Mouse (Mus musculus) induced T-regulatory cell, adult 2 months (primary cell): ENCODE results near the gene Tm2d1.
"Not testable (repeated sequence)": the region's sequence is repeated elsewhere in the genome, so short reads cannot be mapped to it uniquely, and the experiment has no call there.

Source experiments
- DNase-seq: peaks from one replicate; pipeline ENCODE4 v3.0.0-alpha.2; 2012; ENCODE audit warnings: low read depth

Tm2d1 gene

GRCm38 (mm10) chr4:98382716-98383424, at the start of gene Tm2d1:
TSS of gene Tm2d1 (minus strand) at chr4:98383306.
- peak; percentile 90 for DNase-seq

GRCm38 (mm10) chr4:98428371-98428770, 45.3 kb upstream of the Tm2d1 start:
- DNase-seq, result no peak

- DNase-seq, result not testable (repeated sequence)
Measured at GRCm38 (mm10) chr4:98415150-98415549, 32.0 kb upstream of the Tm2d1 start.

- no peak for DNase-seq
Measured at GRCm38 (mm10) chr4:98408455-98408854, 25.3 kb upstream of the Tm2d1 start.

GRCm38 (mm10) chr4:98404412-98404811, 21.3 kb upstream of the Tm2d1 start:
- no peak for DNase-seq

GRCm38 (mm10) chr4:98403492-98403891, 20.4 kb upstream of the Tm2d1 start:
- DNase-seq, result no peak

- DNase-seq, result no peak
Measured at GRCm38 (mm10) chr4:98401584-98401962, 18.5 kb upstream of the Tm2d1 start.

- DNase-seq, result no peak
Measured at GRCm38 (mm10) chr4:98400926-98401583, 17.9 kb upstream of the Tm2d1 start.

GRCm38 (mm10) chr4:98395690-98396437, 12.8 kb upstream of the Tm2d1 start, which contains the start of gene Patj:
TSS of gene Patj (plus strand) at chr4:98395785.
- peak; percentile 51 for DNase-seq

- DNase-seq, result no peak
Measured at GRCm38 (mm10) chr4:98395346-98395689, 12.2 kb upstream of the Tm2d1 start.

GRCm38 (mm10) chr4:98385036-98385435, 1.9 kb upstream of the Tm2d1 start:
- no peak for DNase-seq

GRCm38 (mm10) chr4:98376943-98377342, 6.2 kb downstream of the Tm2d1 start:
- DNase-seq, result no peak

- peak; percentile 17 for DNase-seq
Measured at GRCm38 (mm10) chr4:98375401-98375800, 7.7 kb downstream of the Tm2d1 start.

GRCm38 (mm10) chr4:98358034-98358809, 24.9 kb downstream of the Tm2d1 start:
- DNase-seq, result no peak

- DNase-seq, result no peak
Measured at GRCm38 (mm10) chr4:98348580-98348979, 34.5 kb downstream of the Tm2d1 start.

- DNase-seq, result no peak
Measured at GRCm38 (mm10) chr4:98345783-98346182, 37.3 kb downstream of the Tm2d1 start.

- no peak for DNase-seq
Measured at GRCm38 (mm10) chr4:98339992-98340564, 43.0 kb downstream of the Tm2d1 start.

GRCm38 (mm10) chr4:98338636-98339630, 44.2 kb downstream of the Tm2d1 start:
- DNase-seq, result no peak

- no peak for DNase-seq
Measured at GRCm38 (mm10) chr4:98337197-98337596, 45.9 kb downstream of the Tm2d1 start.

GRCm38 (mm10) chr4:98335726-98336125, 47.4 kb downstream of the Tm2d1 start:
- DNase-seq, result no peak

GRCm38 (mm10) chr4:98322223-98322622, 60.9 kb downstream of the Tm2d1 start:
- DNase-seq, result peak; percentile 82
